Mouse (Mus musculus): ENCODE data around the gene 1700003E16Rik. TPM values are rescaled to one million over a fixed set of nuclear protein-coding genes. Genes with fewer than 3 reads are reported as not detected.
A peak's percentile ranks its signal among the peaks of the same experiment; 100 is the strongest.

Gene 1700003E16Rik
- 3.1 and 6.3 TPM in 2 replicates for polyA plus RNA-seq (2014; fragmentation: Nextera tagmentation; extraction: Ambion mirVana)

- Histone ChIP-seq H3K27me3 (replicated peaks; ENCODE audit: control insufficient read depth, insufficient read depth, low read length) (peaks cover 13% of the 10 kb centered on the region), H3K4me1 (ENCODE audit: control insufficient read depth, insufficient read depth, low read length) (no peaks in the 10 kb centered on the region), H3K4me3 (ENCODE audit: low read depth, low read length) (peak within 1 kb of the TSS; percentile 52), H3K36me3 (ENCODE audit: control insufficient read depth, insufficient read depth, low read length) (peaks cover 17% of the 10 kb centered on the region), H3K4me2 (ENCODE audit: low read depth, low read length) (peak within 1 kb of the TSS; percentile 75), H3K9ac (ENCODE audit: low read depth, low read length) (peak within 1 kb of the TSS; percentile 55), H3K27ac (replicated peaks; ENCODE audit: low read depth, low read length) (no peak within 1 kb of the TSS), H3K9me3 (ENCODE audit: control insufficient read depth, low read length) (no peaks in the 10 kb centered on the region)
- peak; percentile 90 for DNase-seq (ENCODE audit: low spot score)
- 2% methylated on average over 32 of the region's 32 CpGs for WGBS
- peak; percentile 92 for ATAC-seq (ENCODE audit: low read depth)
Observed at GRCm38 (mm10) chr6:83156259-83156684, at the start of gene 1700003E16Rik, which contains the start of gene Wdr54. 1700003E16Rik (plus strand) TSS chr6:83156404. Wdr54 (minus strand) TSS chr6:83156397.

GRCm38 (mm10) chr6:83107566-83108400 lies 48.4 kb upstream of the 1700003E16Rik start:
- ATAC-seq (ENCODE audit: low read depth): peak; percentile 48
- peak; percentile 75 for DNase-seq (ENCODE audit: low spot score)
- peak overlapping the region; percentile 90 for H3K4me2 ChIP-seq (ENCODE audit: low read depth, low read length)
- H3K36me3 ChIP-seq (ENCODE audit: control insufficient read depth, insufficient read depth, low read length): peaks cover 7% of the 10 kb centered on the region; the same call in 1 of the 2 replicates
- peak overlapping the region; percentile 91 for H3K4me3 ChIP-seq (ENCODE audit: low read depth, low read length)
- 35% methylated on average over 12 of the region's 13 CpGs for WGBS
- H3K9ac ChIP-seq (ENCODE audit: low read depth, low read length): peak overlapping the region; percentile 86
- H3K27ac ChIP-seq (replicated peaks; ENCODE audit: low read depth, low read length): peak overlapping the region; percentile 67; the same call in 1 of the 2 replicates
- H3K4me1 ChIP-seq (ENCODE audit: control insufficient read depth, insufficient read depth, low read length): peaks cover 16% of the 10 kb centered on the region
- no peaks in the 10 kb centered on the region for H3K27me3 ChIP-seq (replicated peaks; ENCODE audit: control insufficient read depth, insufficient read depth, low read length)
- H3K9me3 ChIP-seq (ENCODE audit: control insufficient read depth, low read length): no peaks in the 10 kb centered on the region

GRCm38 (mm10) chr6:83108762-83109668 lies 47.2 kb upstream of the 1700003E16Rik start, which contains the start of gene Mrpl53:
Mrpl53 (plus strand) TSS chr6:83109040.
- no peaks in the 10 kb centered on the region for H3K9me3 ChIP-seq (ENCODE audit: control insufficient read depth, low read length)
- DNase-seq (ENCODE audit: low spot score) (peak; percentile 84), ATAC-seq (ENCODE audit: low read depth) (peak; percentile 92)
- peak within 1 kb of the TSS; percentile 86 for H3K9ac ChIP-seq (ENCODE audit: low read depth, low read length)
- no peaks in the 10 kb centered on the region for H3K27me3 ChIP-seq (replicated peaks; ENCODE audit: control insufficient read depth, insufficient read depth, low read length)
- H3K4me3 ChIP-seq (ENCODE audit: low read depth, low read length): peak within 1 kb of the TSS; percentile 91
- H3K4me1 ChIP-seq (ENCODE audit: control insufficient read depth, insufficient read depth, low read length): peaks cover 13% of the 10 kb centered on the region
- peaks cover 7% of the 10 kb centered on the region; the same call in 1 of the 2 replicates for H3K36me3 ChIP-seq (ENCODE audit: control insufficient read depth, insufficient read depth, low read length)
- WGBS: 0% methylated on average over 65 of the region's 76 CpGs
- H3K27ac ChIP-seq (replicated peaks; ENCODE audit: low read depth, low read length): peak within 1 kb of the TSS; percentile 67
- H3K4me2 ChIP-seq (ENCODE audit: low read depth, low read length): peak within 1 kb of the TSS; percentile 90

DNA sequence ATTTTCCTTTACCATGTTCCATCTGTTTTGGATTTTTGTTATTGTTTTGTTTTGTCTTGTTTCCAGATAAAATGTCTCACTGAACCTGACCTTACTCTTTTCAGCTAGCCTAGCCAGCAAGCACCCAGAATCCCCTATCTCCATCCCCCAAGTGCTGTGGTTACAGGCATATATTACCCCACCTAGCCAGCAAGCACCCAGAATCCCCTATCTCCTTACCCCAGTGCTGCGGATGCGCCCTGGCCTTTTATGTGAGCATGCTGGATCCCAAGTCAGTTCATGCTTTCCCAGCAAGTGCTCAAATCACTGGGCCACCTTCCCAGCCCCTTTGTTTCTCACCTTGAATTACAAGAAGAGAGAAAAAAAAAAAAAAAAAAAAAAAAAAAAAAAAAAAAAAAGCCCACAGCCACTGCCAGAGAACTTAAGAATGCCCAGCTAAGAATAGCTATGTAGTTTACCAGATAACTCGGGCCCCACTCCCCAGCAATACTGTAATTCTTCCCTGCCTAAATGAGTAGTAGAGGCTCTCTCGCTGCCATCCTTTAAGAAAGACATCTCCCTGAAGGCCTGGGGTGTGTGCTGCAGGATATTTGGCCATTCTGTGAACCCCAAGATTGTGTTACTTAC lies 44.6 kb upstream of the 1700003E16Rik start:
- peaks cover 19% of the 10 kb centered on the region for H3K4me1 ChIP-seq (ENCODE audit: control insufficient read depth, insufficient read depth, low read length)
- H3K9me3 ChIP-seq (ENCODE audit: control insufficient read depth, low read length): no peaks in the 10 kb centered on the region
- H3K4me2 ChIP-seq (ENCODE audit: low read depth, low read length): no peak overlapping the region
- peaks cover 4% of the 10 kb centered on the region; the same call in 1 of the 2 replicates for H3K36me3 ChIP-seq (ENCODE audit: control insufficient read depth, insufficient read depth, low read length)
- H3K9ac ChIP-seq (ENCODE audit: low read depth, low read length): no peak overlapping the region
- H3K27me3 ChIP-seq (replicated peaks; ENCODE audit: control insufficient read depth, insufficient read depth, low read length): no peaks in the 10 kb centered on the region
- no peak overlapping the region for H3K4me3 ChIP-seq (ENCODE audit: low read depth, low read length)
- ATAC-seq (ENCODE audit: low read depth): no peak
- DNase-seq (ENCODE audit: low spot score): no peak
- WGBS: 88% methylated on average over 4 of the region's 4 CpGs
- no peak overlapping the region for H3K27ac ChIP-seq (replicated peaks; ENCODE audit: low read depth, low read length)

DNA sequence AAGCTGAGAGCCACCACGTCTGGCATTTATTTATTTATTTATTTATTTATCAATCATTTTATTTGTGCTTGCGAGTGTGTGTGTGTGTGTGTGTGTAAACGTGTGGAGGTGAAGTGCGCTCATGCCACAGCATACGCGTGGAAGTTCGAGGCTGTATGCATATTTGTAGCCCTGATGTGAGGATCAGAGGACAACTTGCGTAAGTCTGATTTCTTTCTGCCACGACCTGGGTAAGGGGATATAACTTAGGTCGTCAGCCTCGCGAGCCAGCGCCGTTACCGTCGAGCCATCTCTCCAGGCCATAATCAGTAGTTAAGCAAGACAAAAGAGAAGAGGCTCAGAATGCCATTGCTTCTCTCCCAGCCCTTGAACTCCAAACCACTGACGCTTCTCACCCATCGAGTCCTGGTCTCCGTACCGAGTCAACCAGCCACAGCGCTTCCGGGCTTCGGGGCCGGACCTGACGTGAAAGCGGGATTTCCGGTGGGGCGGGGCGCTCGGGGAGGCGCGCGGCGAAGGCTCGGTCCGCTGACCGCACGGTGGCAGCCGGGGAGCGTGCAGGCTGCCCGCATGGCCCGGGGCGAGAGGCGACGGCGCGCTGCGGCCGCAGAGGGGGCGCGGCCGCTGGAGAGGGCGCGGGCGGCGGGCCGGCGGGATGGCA lies 41.1 kb upstream of the 1700003E16Rik start, which contains the start of gene Mogs:
Gene Mogs (plus strand): TSS at position 486 of the 661 bp plus-strand sequence.
- no peaks in the 10 kb centered on the region for H3K27me3 ChIP-seq (replicated peaks; ENCODE audit: control insufficient read depth, insufficient read depth, low read length)
- ATAC-seq (ENCODE audit: low read depth) (peak; percentile 93), DNase-seq (ENCODE audit: low spot score) (peak; percentile 95)
- under 1% methylated on average over 39 of the region's 58 CpGs for WGBS
- H3K36me3 ChIP-seq (ENCODE audit: control insufficient read depth, insufficient read depth, low read length): peaks cover 31% of the 10 kb centered on the region
- peak within 1 kb of the TSS; percentile 60 for H3K4me3 ChIP-seq (ENCODE audit: low read depth, low read length)
- peak within 1 kb of the TSS; percentile 85 for H3K9ac ChIP-seq (ENCODE audit: low read depth, low read length)
- H3K9me3 ChIP-seq (ENCODE audit: control insufficient read depth, low read length): no peaks in the 10 kb centered on the region
- peaks cover 15% of the 10 kb centered on the region for H3K4me1 ChIP-seq (ENCODE audit: control insufficient read depth, insufficient read depth, low read length)
- H3K27ac ChIP-seq (replicated peaks; ENCODE audit: low read depth, low read length): peak within 1 kb of the TSS; percentile 77
- H3K4me2 ChIP-seq (ENCODE audit: low read depth, low read length): peak within 1 kb of the TSS; percentile 74

DNA sequence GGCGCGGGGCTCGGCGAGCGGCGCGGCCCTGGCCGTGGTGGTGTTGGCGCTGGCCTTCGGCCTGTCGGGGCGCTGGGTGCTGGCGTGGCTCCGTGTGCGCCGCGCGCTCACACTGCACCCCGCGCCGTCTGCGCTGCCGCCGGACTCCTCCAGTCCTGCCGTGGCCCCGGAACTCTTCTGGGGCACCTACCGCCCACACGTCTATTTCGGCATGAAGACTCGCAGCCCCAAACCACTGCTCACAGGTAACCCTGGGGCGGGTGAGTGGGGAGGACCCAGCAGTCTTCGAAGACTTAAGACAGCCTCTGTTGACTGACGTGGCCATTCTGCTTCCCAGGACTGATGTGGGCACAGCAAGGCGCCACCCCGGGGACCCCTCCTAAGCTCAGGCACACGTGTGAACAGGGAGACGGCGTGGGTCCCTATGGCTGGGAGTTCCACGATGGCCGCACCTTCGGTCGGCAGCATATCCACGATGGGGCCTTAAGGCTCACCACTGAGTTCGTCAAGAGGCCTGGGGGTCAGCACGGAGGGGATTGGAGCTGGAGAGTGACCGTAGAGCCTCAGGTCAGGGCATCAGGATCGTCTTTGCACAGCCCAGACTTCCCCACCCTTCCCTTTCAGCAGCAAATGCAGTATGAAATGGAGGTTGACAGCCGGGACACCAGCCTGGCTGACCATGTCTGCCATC lies 40.4 kb upstream of the 1700003E16Rik start:
- no peaks in the 10 kb centered on the region for H3K27me3 ChIP-seq (replicated peaks; ENCODE audit: control insufficient read depth, insufficient read depth, low read length)
- no peaks in the 10 kb centered on the region for H3K9me3 ChIP-seq (ENCODE audit: control insufficient read depth, low read length)
- peaks cover 30% of the 10 kb centered on the region for H3K36me3 ChIP-seq (ENCODE audit: control insufficient read depth, insufficient read depth, low read length)
- H3K4me1 ChIP-seq (ENCODE audit: control insufficient read depth, insufficient read depth, low read length): peaks cover 19% of the 10 kb centered on the region
- peak overlapping the region; percentile 60 for H3K4me3 ChIP-seq (ENCODE audit: low read depth, low read length)
- 1% methylated on average over 19 of the region's 48 CpGs for WGBS
- peak overlapping the region; percentile 85 for H3K9ac ChIP-seq (ENCODE audit: low read depth, low read length)
- peak overlapping the region; percentile 77 for H3K27ac ChIP-seq (replicated peaks; ENCODE audit: low read depth, low read length)
- peak overlapping the region; percentile 74 for H3K4me2 ChIP-seq (ENCODE audit: low read depth, low read length)
- ATAC-seq (ENCODE audit: low read depth) (peak; percentile 66), DNase-seq (ENCODE audit: low spot score) (no peak)

GRCm38 (mm10) chr6:83116373-83117164 lies 39.6 kb upstream of the 1700003E16Rik start:
- Histone ChIP-seq H3K27ac (replicated peaks; ENCODE audit: low read depth, low read length) (0 out of 2 replicates have a peak overlapping the region, but pooled peaks have one; percentile 77), H3K36me3 (ENCODE audit: control insufficient read depth, insufficient read depth, low read length) (peaks cover 27% of the 10 kb centered on the region), H3K4me1 (ENCODE audit: control insufficient read depth, insufficient read depth, low read length) (peaks cover 19% of the 10 kb centered on the region), H3K9me3 (ENCODE audit: control insufficient read depth, low read length) (no peaks in the 10 kb centered on the region), H3K9ac (ENCODE audit: low read depth, low read length) (peak overlapping the region; percentile 85), H3K4me2 (ENCODE audit: low read depth, low read length) (peak overlapping the region; percentile 74), H3K27me3 (replicated peaks; ENCODE audit: control insufficient read depth, insufficient read depth, low read length) (no peaks in the 10 kb centered on the region), H3K4me3 (ENCODE audit: low read depth, low read length) (peak overlapping the region; percentile 60)
- DNase-seq (ENCODE audit: low spot score): no peak
- WGBS: 73% methylated on average over 11 of the region's 11 CpGs
- no peak for ATAC-seq (ENCODE audit: low read depth)

Data from embryonic facial prominence, embryonic 14.5 days (tissue).